Mouse (Mus musculus) stomach, postnatal 0 days (tissue): ENCODE results near the gene Gse1.

Source experiments
- CTCF ChIP-seq: IDR thresholded peaks from 2 replicates; pipeline ENCODE4 v1.5.1; 2016; ENCODE audit warnings: antibody characterized with exemption, low read depth, mild to moderate bottlenecking, moderate library complexity
- EP300 ChIP-seq: optimal IDR thresholded peaks from 2 replicates; pipeline ENCODE3; 2016; ENCODE audit warnings: antibody characterized with exemption

DNA sequence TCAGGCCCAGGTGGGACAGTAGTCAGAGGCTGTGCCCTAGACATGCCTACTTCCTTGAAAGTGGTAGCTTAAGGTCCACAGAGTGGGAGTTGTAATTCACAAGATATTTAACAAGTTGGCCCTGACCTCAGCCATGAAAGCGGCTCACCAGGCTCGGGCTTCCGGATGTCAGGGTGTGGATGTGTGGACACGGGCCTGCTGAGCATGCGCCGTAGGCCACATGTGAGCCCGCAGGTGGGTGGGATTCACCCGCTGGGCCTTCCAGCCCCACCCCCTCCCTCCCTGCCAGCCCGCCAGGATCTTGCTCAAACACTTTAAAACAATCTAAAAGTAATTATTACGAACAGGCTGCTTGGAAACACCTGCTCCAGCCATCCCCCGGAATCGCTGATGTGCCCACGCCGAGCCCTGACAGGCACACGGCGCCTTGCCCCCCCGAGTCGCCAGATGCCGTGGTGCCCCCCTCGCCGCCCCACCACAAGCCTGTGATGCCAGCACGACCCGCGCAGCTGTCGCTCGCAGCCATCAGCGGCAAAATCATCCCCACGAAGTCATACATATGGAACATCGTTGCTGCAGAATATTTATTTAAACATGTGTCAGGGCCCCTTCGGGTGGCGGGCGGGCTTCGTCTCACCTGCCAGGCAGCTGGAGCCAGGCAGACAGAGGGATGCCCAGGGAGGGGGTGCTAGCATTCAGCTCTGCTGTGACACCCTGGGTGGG lies 171.1 kb downstream of the Gse1 start:
- TF ChIP-seq CTCF = no peak
- no peak for TF ChIP-seq EP300
